Mouse (Mus musculus) embryonic facial prominence, embryonic 15.5 days (tissue): ENCODE measurements around the gene Rps18. TPM values are rescaled to one million over a fixed set of nuclear protein-coding genes. Genes with fewer than 3 reads are reported as not detected.

Experiments used
- ATAC-seq: fragments of 200-750 bp; cut with Nextera tagmentation; 2 replicates; pipeline ENCODE4 v1.8.0; 2017; ENCODE audit warnings: low read depth, moderate TSS enrichment; ENCODE audit not compliant: insufficient number of reproducible peaks, low FRiP score, low TSS enrichment
- H3K27ac ChIP-seq: fragments of 300-500 bp; sonication (generic); replicated peaks from 2 replicates; pipeline ENCODE4 v1.5.1; 2015; ENCODE audit warnings: mild to moderate bottlenecking, inconsistent platforms
- H3K27me3 ChIP-seq: fragments of 300-500 bp; sonication (generic); 2 replicates; pipeline ENCODE4 v1.6.1; 2015; ENCODE audit warnings: inconsistent platforms
- H3K36me3 ChIP-seq: fragments of 300-500 bp; sonication (generic); 2 replicates; pipeline ENCODE4 v1.6.1; 2015; ENCODE audit warnings: mild to moderate bottlenecking, inconsistent platforms
- H3K4me1 ChIP-seq: fragments of 300-500 bp; sonication (generic); 2 replicates; pipeline ENCODE4 v1.6.1; 2015; ENCODE audit warnings: inconsistent platforms
- H3K4me2 ChIP-seq: fragments of 300-500 bp; sonication (generic); replicated peaks from 2 replicates; pipeline ENCODE4 v1.6.1; 2015; ENCODE audit warnings: mild to moderate bottlenecking, inconsistent platforms
- H3K4me3 ChIP-seq: fragments of 300-500 bp; sonication (generic); replicated peaks from 2 replicates; pipeline ENCODE4 v1.5.1; 2015; ENCODE audit warnings: mild to moderate bottlenecking, inconsistent platforms
- H3K9ac ChIP-seq: fragments of 300-500 bp; sonication (generic); 2 replicates; pipeline ENCODE4 v1.6.1; 2015; ENCODE audit warnings: inconsistent platforms
- H3K9me3 ChIP-seq: fragments of 300-500 bp; sonication (generic); replicated peaks from 2 replicates; pipeline ENCODE4 v1.6.1; 2016; ENCODE audit warnings: inconsistent platforms
- WGBS: fragments of 180-500 bp; shearing (Covaris S2); methylation state at CpG from one replicate; pipeline ENCODE4 v1.1.7; 2015; 5-methylcytosine and 5-hydroxymethylcytosine counted together
- polyA plus RNA-seq: library from polyadenylated mRNA; unstranded; fragments of >200 nt; fragmentation: Nextera tagmentation; extraction: Ambion mirVana; gene quantifications from 2 replicates; pipeline ENCODE4 v1.2.1, GENCODE M21; 2015

The Rps18 gene
- polyA plus RNA-seq, 1 experiment from 2014 or later, result 1,731 TPM

GRCm38 (mm10) chr17:33929371-33930279 lies 26.2 kb downstream of the Rps18 start, which contains the start of gene Rgl2:
Gene Rgl2 (plus strand): TSS chr17:33929543.
- under 1% methylated on average over 79 of the region's 80 CpGs for WGBS
- H3K4me2 ChIP-seq, result peak within 1 kb of the TSS; percentile 98
- no peaks in the 10 kb centered on the region for H3K9me3 ChIP-seq
- ATAC-seq, result peak; percentile 87
- H3K4me3 ChIP-seq, result peak within 1 kb of the TSS; percentile 78
- H3K4me1 ChIP-seq, result peaks cover 30% of the 10 kb centered on the region
- H3K9ac ChIP-seq, result peak within 1 kb of the TSS; percentile 67
- peaks cover 30% of the 10 kb centered on the region for H3K36me3 ChIP-seq
- no peaks in the 10 kb centered on the region for H3K27me3 ChIP-seq
- H3K27ac ChIP-seq, result peak within 1 kb of the TSS; percentile 96

GRCm38 (mm10) chr17:33928251-33928947 lies 27.4 kb downstream of the Rps18 start:
- no peaks in the 10 kb centered on the region for H3K27me3 ChIP-seq
- no peak for ATAC-seq
- H3K4me2 ChIP-seq, result peak overlapping the region; percentile 98
- H3K36me3 ChIP-seq, result peaks cover 21% of the 10 kb centered on the region
- no peak overlapping the region for H3K27ac ChIP-seq
- H3K4me3 ChIP-seq, result peak overlapping the region; percentile 78
- peak overlapping the region; percentile 67 for H3K9ac ChIP-seq
- 60% methylated on average over 21 of the region's 21 CpGs for WGBS
- H3K9me3 ChIP-seq, result no peaks in the 10 kb centered on the region
- peaks cover 30% of the 10 kb centered on the region for H3K4me1 ChIP-seq

GRCm38 (mm10) chr17:33926207-33926932 lies 29.4 kb downstream of the Rps18 start:
- WGBS, result 73% methylated on average over 17 of the region's 17 CpGs
- Histone ChIP-seq H3K9ac (no peak overlapping the region), H3K27ac (no peak overlapping the region), H3K27me3 (no peaks in the 10 kb centered on the region), H3K36me3 (peaks cover 9% of the 10 kb centered on the region; the same call in 1 of the 2 replicates), H3K4me2 (no peak overlapping the region), H3K4me1 (peaks cover 22% of the 10 kb centered on the region), H3K4me3 (no peak overlapping the region), H3K9me3 (no peaks in the 10 kb centered on the region)
- ATAC-seq, result no peak

- Histone ChIP-seq H3K4me1 (peaks cover 14% of the 10 kb centered on the region), H3K4me2 (no peak overlapping the region), H3K9ac (no peak overlapping the region), H3K9me3 (no peaks in the 10 kb centered on the region), H3K27ac (no peak overlapping the region), H3K36me3 (peaks cover 9% of the 10 kb centered on the region; the same call in 1 of the 2 replicates), H3K27me3 (no peaks in the 10 kb centered on the region), H3K4me3 (no peak overlapping the region)
- 78% methylated on average over 21 of the region's 21 CpGs for WGBS
- ATAC-seq, result no peak
These were observed 30.2 kb downstream of the Rps18 start for GRCm38 (mm10) chr17:33925406-33926116.

GRCm38 (mm10) chr17:33924577-33925283 lies 31.1 kb downstream of the Rps18 start:
- H3K27me3 ChIP-seq, result no peaks in the 10 kb centered on the region
- WGBS, result 88% methylated on average over 10 of the region's 10 CpGs
- H3K4me3 ChIP-seq, result no peak overlapping the region
- no peak overlapping the region for H3K27ac ChIP-seq
- no peak overlapping the region for H3K4me2 ChIP-seq
- no peak for ATAC-seq
- peaks cover 11% of the 10 kb centered on the region for H3K4me1 ChIP-seq
- no peaks in the 10 kb centered on the region for H3K9me3 ChIP-seq
- peaks cover 9% of the 10 kb centered on the region; the same call in 1 of the 2 replicates for H3K36me3 ChIP-seq
- H3K9ac ChIP-seq, result no peak overlapping the region

- peaks cover 10% of the 10 kb centered on the region; the same call in 1 of the 2 replicates for H3K36me3 ChIP-seq
- no peaks in the 10 kb centered on the region for H3K9me3 ChIP-seq
- H3K27ac ChIP-seq, result no peak overlapping the region
- H3K4me1 ChIP-seq, result peaks cover 22% of the 10 kb centered on the region
- ATAC-seq, result no peak
- H3K27me3 ChIP-seq, result no peaks in the 10 kb centered on the region
- WGBS, result 79% methylated on average over 7 of the region's 7 CpGs
- no peak overlapping the region for H3K4me2 ChIP-seq
- 0 out of 2 replicates have a peak overlapping the region, but pooled peaks have one; percentile 66 for H3K4me3 ChIP-seq
- H3K9ac ChIP-seq, result no peak overlapping the region
These were observed 34.4 kb downstream of the Rps18 start for GRCm38 (mm10) chr17:33921361-33921760.

GRCm38 (mm10) chr17:33920282-33921097 lies 35.3 kb downstream of the Rps18 start:
- ATAC-seq, result peak; percentile 11
- Histone ChIP-seq H3K4me1 (peaks cover 24% of the 10 kb centered on the region), H3K4me2 (peak overlapping the region; percentile 90), H3K9me3 (no peaks in the 10 kb centered on the region), H3K27me3 (no peaks in the 10 kb centered on the region), H3K9ac (peak overlapping the region; percentile 39), H3K36me3 (peaks cover 10% of the 10 kb centered on the region; the same call in 1 of the 2 replicates), H3K27ac (peak overlapping the region; percentile 76), H3K4me3 (peak overlapping the region; percentile 66)
- WGBS, result under 1% methylated on average over 36 of the region's 36 CpGs

GRCm38 (mm10) chr17:33919351-33920281 lies 36.2 kb downstream of the Rps18 start:
- Histone ChIP-seq H3K36me3 (peaks cover 15% of the 10 kb centered on the region; the same call in 1 of the 2 replicates), H3K9ac (peak overlapping the region; percentile 39), H3K4me2 (peak overlapping the region; percentile 90), H3K4me1 (peaks cover 33% of the 10 kb centered on the region), H3K4me3 (peak overlapping the region; percentile 66), H3K27me3 (no peaks in the 10 kb centered on the region), H3K9me3 (no peaks in the 10 kb centered on the region), H3K27ac (peak overlapping the region; percentile 76)
- under 1% methylated on average over 52 of the region's 52 CpGs for WGBS
- ATAC-seq, result no peak
